Mouse (Mus musculus): Measurements from ENCODE around the gene Nfya.
A peak's percentile ranks its signal among the peaks of the same experiment; 100 is the strongest.
"Not testable (repeated sequence)": the region's sequence is repeated elsewhere in the genome, so short reads cannot be mapped to it uniquely, and the experiment has no call there.

Gene Nfya

GRCm38 (mm10) chr17:48392616-48393015 lies 17.1 kb downstream of the Nfya start:
- DNase-seq (ENCODE audit: low spot score in 2 of 2): no peak

- DNase-seq (ENCODE audit: low spot score in 2 of 2): no peak
Measured at GRCm38 (mm10) chr17:48391446-48391845, 18.3 kb downstream of the Nfya start.

- DNase-seq (ENCODE audit: low spot score in 2 of 2): no peak
Measured at GRCm38 (mm10) chr17:48389442-48389841, 20.3 kb downstream of the Nfya start.

- DNase-seq (ENCODE audit: low spot score in 2 of 2): no peak
Measured at GRCm38 (mm10) chr17:48388666-48389065, 21.0 kb downstream of the Nfya start.

- no peak for DNase-seq (ENCODE audit: low spot score in 2 of 2)
Measured at GRCm38 (mm10) chr17:48385786-48386461, 23.8 kb downstream of the Nfya start.

- no peak for DNase-seq (ENCODE audit: low spot score in 2 of 2)
Measured at GRCm38 (mm10) chr17:48379050-48379449, 30.7 kb downstream of the Nfya start.

- DNase-seq (ENCODE audit: low spot score in 2 of 2): no peak
Measured at GRCm38 (mm10) chr17:48376102-48376501, 33.6 kb downstream of the Nfya start.

- no peak for DNase-seq (ENCODE audit: low spot score in 2 of 2)
Measured at GRCm38 (mm10) chr17:48372987-48373386, 36.7 kb downstream of the Nfya start.

- no peak for DNase-seq (ENCODE audit: low spot score in 2 of 2)
Measured at GRCm38 (mm10) chr17:48371621-48372020, 38.1 kb downstream of the Nfya start.

- DNase-seq (ENCODE audit: low spot score in 2 of 2): no peak
Measured at GRCm38 (mm10) chr17:48366806-48367205, 42.9 kb downstream of the Nfya start.

GRCm38 (mm10) chr17:48365511-48366155 lies 44.1 kb downstream of the Nfya start:
- no peak for DNase-seq (ENCODE audit: low spot score in 2 of 2)

GRCm38 (mm10) chr17:48363421-48363965 lies 46.2 kb downstream of the Nfya start:
- no peak for DNase-seq (ENCODE audit: low spot score in 2 of 2)

GRCm38 (mm10) chr17:48362966-48363365 lies 46.7 kb downstream of the Nfya start:
- DNase-seq (ENCODE audit: low spot score in 2 of 2): peak in 1 of 2 experiments; percentile 17

GRCm38 (mm10) chr17:48362346-48362745 lies 47.4 kb downstream of the Nfya start:
- no peak for DNase-seq (ENCODE audit: low spot score in 2 of 2)

- no peak for DNase-seq (ENCODE audit: low spot score in 2 of 2)
Measured at GRCm38 (mm10) chr17:48360462-48360861, 49.2 kb downstream of the Nfya start.

- DNase-seq (ENCODE audit: low spot score in 2 of 2): no peak
Measured at GRCm38 (mm10) chr17:48359616-48360015, 50.1 kb downstream of the Nfya start, which contains the start of gene Treml1. TSS of gene Treml1 (plus strand) at chr17:48359916.

- DNase-seq (ENCODE audit: low spot score in 2 of 2): no peak
Measured at GRCm38 (mm10) chr17:48357892-48358291, 51.8 kb downstream of the Nfya start.

- no peak for DNase-seq (ENCODE audit: low spot score in 2 of 2)
Measured at GRCm38 (mm10) chr17:48355822-48356221, 53.9 kb downstream of the Nfya start.

- not testable (repeated sequence) for DNase-seq (ENCODE audit: low spot score in 2 of 2)
Measured at GRCm38 (mm10) chr17:48352976-48353375, 56.7 kb downstream of the Nfya start.

GRCm38 (mm10) chr17:48350681-48351193 lies 59.0 kb downstream of the Nfya start:
- DNase-seq (ENCODE audit: low spot score in 2 of 2): no peak

GRCm38 (mm10) chr17:48347287-48347686 lies 62.4 kb downstream of the Nfya start:
- no peak for DNase-seq (ENCODE audit: low spot score in 2 of 2)

GRCm38 (mm10) chr17:48346834-48347233 lies 62.9 kb downstream of the Nfya start:
- no peak for DNase-seq (ENCODE audit: low spot score in 2 of 2)

GRCm38 (mm10) chr17:48346231-48346630 lies 63.5 kb downstream of the Nfya start, which contains the start of gene Trem2:
TSS of gene Trem2 (plus strand) at chr17:48346401.
- peak in 1 of 2 experiments; percentile 29 for DNase-seq (ENCODE audit: low spot score in 2 of 2)
